Mouse (Mus musculus): ENCODE data around the gene Svs6. TPM values are rescaled to one million over a fixed set of nuclear protein-coding genes. Genes with fewer than 3 reads are reported as not detected.
"Not testable (repeated sequence)": the region's sequence is repeated elsewhere in the genome, so short reads cannot be mapped to it uniquely, and the experiment has no call there.

Svs6 gene
- polyA plus RNA-seq (2015; fragmentation: Nextera tagmentation; extraction: Ambion mirVana) = not detected in 2 replicates

DNA sequence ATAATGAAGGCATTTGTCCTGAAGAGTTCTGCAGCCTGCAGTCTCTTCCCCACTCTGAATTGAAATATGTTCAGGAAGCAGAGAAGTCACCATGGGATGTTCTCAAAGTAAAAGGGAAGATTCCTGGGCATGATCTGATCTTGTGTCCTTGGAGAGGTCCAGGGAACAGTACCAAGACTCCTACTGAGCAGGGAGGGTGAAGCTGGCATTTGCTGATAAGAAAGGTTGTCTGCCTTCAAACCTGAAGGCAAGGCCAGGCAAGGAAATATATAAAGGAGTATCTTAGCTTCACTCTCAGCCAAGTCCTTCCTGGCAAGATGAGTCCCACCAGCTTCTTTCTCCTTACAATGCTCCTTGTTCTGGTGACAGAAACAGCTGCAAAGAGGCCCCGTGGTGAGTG is at the start of gene Svs6:
Gene Svs6 (plus strand): TSS at position 301 of the 400 bp plus-strand sequence.
- H3K27me3 ChIP-seq (replicated peaks); H3K27ac ChIP-seq; H3K4me3 ChIP-seq (replicated peaks); H3K36me3 ChIP-seq; H3K9me3 ChIP-seq; H3K9ac ChIP-seq; H3K4me1 ChIP-seq; ATAC-seq (ENCODE audit: insufficient read depth, low FRiP score, low read depth); H3K4me2 ChIP-seq: not testable (repeated sequence)
- WGBS = 85% methylated on average over 1 of the region's 1 CpGs

- Histone ChIP-seq H3K4me3 (replicated peaks) (no peak within 1 kb of the TSS), H3K9ac (no peak within 1 kb of the TSS), H3K36me3 (no peaks in the 10 kb centered on the region), H3K4me1 (no peaks in the 10 kb centered on the region), H3K27ac (no peak within 1 kb of the TSS), H3K4me2 (no peak within 1 kb of the TSS), H3K27me3 (replicated peaks) (no peaks in the 10 kb centered on the region), H3K9me3 (no peaks in the 10 kb centered on the region)
- ATAC-seq (ENCODE audit: insufficient read depth, low FRiP score, low read depth) = no peak
- WGBS = 87% methylated on average over 4 of the region's 4 CpGs
Measured at GRCm38 (mm10) chr2:164278359-164278758, 38.2 kb upstream of the Svs6 start, which contains the start of gene Svs4. TSS of gene Svs4 (minus strand) at chr2:164278459.

DNA sequence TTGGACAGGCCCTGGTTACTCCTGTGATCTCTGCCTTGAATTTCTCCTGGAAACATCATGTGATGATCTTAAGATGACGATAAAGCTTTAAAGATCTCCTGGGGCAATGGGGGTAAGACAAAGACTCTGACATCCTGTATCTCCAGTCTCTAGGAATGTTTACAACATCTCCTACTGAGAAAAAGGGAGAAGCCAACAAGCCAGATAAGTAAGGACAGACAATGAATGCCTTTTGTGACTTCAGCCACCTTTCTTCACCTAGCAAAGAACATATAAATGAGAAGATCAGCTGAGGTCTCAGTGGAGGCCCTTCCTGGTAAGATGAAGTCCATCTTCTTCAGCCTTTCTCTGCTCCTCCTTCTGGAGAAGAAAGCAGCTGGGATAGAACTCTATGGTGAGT is 27.6 kb upstream of the Svs6 start, which contains the start of gene Svs3a:
Gene Svs3a (plus strand): TSS at position 301 of the 400 bp plus-strand sequence.
- not testable (repeated sequence) for H3K27me3 ChIP-seq (replicated peaks); ATAC-seq (ENCODE audit: insufficient read depth, low FRiP score, low read depth); H3K27ac ChIP-seq; H3K4me3 ChIP-seq (replicated peaks); H3K36me3 ChIP-seq; H3K4me1 ChIP-seq; H3K4me2 ChIP-seq; H3K9ac ChIP-seq; H3K9me3 ChIP-seq
- WGBS = 61% methylated on average over 1 of the region's 1 CpGs

DNA sequence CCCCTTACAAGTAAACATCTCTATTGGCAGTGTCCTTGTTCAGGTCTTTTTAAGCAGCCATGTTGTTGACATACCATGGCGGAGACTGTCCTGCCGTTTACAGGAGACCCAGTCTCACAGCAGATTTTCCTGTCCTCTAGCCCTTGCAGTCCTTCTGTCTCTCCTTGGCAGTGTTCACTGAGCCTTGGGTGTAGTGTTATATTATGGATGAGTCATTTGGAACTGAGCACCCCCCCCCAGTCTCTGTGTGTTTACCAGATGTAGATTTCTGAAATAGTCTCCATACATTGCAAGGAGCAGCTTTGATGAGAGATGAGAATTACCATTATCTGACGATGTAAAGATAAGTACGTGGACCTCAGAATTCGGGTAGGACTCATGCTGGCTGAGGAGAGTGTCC is 4.0 kb upstream of the Svs6 start:
- Histone ChIP-seq H3K4me1 (no peaks in the 10 kb centered on the region), H3K9me3 (no peaks in the 10 kb centered on the region), H3K27ac (no peak overlapping the region), H3K4me3 (replicated peaks) (no peak overlapping the region), H3K4me2 (no peak overlapping the region), H3K36me3 (no peaks in the 10 kb centered on the region), H3K9ac (no peak overlapping the region), H3K27me3 (replicated peaks) (no peaks in the 10 kb centered on the region)
- WGBS = 79% methylated on average over 5 of the region's 5 CpGs
- no peak for ATAC-seq (ENCODE audit: insufficient read depth, low FRiP score, low read depth)

DNA sequence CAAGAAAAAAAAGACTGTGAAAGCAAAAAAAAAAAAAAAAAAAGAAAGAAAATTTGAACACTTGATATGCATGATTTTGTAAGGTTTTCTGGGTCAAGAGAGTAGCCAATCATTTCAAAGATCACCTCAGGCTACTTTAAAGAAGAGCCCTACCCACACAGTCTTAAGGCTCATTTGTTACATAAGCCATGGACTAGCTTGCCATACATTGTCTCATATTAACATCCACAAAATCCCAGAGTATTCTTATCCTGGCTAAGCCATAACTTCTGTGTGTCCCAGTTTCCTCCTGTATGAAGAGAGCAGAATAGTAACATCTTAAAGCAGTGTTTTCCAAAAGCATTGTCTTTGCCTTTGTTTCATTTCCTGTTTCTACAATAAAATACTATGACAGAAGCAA is 1.1 kb upstream of the Svs6 start:
- H3K9ac ChIP-seq; H3K27ac ChIP-seq; H3K4me3 ChIP-seq (replicated peaks); H3K36me3 ChIP-seq; H3K4me1 ChIP-seq; H3K4me2 ChIP-seq; ATAC-seq (ENCODE audit: insufficient read depth, low FRiP score, low read depth); H3K9me3 ChIP-seq; H3K27me3 ChIP-seq (replicated peaks): not testable (repeated sequence)

DNA sequence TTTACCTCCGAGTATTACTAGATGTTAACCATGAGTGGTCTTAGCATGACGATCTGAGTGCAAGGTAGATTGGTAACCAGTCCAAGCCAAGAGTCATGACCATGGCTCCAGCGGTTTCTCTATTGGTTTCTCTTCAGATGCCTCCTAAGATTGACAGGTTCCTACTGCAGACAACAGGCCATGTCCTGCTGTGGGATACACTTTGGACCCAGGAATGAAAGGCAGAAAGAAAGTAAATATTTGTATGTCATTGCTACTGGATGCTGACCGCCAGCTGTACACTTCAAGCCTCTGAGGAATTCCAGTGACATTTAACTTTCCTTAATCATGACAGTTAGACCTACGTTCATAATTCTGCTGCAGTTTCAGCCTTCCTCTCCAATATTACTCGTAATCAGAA is 4.4 kb downstream of the Svs6 start:
- ATAC-seq (ENCODE audit: insufficient read depth, low FRiP score, low read depth) = no peak
- no peak overlapping the region for H3K9ac ChIP-seq
- H3K27me3 ChIP-seq (replicated peaks) = no peaks in the 10 kb centered on the region
- no peak overlapping the region for H3K4me2 ChIP-seq
- H3K9me3 ChIP-seq = no peaks in the 10 kb centered on the region
- H3K4me3 ChIP-seq (replicated peaks) = no peak overlapping the region
- 70% methylated on average over 6 of the region's 6 CpGs for WGBS
- no peaks in the 10 kb centered on the region for H3K36me3 ChIP-seq
- H3K27ac ChIP-seq = no peak overlapping the region
- no peaks in the 10 kb centered on the region for H3K4me1 ChIP-seq

DNA sequence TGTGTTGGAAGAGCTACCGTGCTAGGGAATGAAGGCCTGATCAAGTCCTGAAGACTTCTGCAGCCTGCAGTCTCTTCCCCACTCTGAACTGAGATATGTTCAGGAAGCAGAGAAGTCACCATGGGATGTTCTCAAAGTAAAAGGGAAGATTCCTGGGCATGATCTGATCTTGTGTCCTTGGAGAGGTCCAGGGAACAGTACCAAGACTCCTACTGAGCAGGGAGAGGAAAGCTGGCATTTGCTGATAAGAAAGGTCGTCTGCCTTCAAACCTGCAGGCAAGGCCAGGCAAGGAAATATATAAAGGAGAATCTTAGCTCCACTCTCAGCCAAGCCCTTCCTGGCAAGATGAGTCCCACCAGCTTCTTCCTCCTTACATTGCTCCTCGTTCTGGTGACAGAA is 15.9 kb downstream of the Svs6 start, which contains the start of gene Svs5:
Gene Svs5 (plus strand): TSS at position 301 of the 400 bp plus-strand sequence.
- H3K4me2 ChIP-seq; H3K4me3 ChIP-seq (replicated peaks); H3K9ac ChIP-seq; H3K4me1 ChIP-seq; H3K27me3 ChIP-seq (replicated peaks); H3K36me3 ChIP-seq; H3K27ac ChIP-seq; H3K9me3 ChIP-seq; ATAC-seq (ENCODE audit: insufficient read depth, low FRiP score, low read depth): not testable (repeated sequence)
- 76% methylated on average over 3 of the region's 3 CpGs for WGBS

DNA sequence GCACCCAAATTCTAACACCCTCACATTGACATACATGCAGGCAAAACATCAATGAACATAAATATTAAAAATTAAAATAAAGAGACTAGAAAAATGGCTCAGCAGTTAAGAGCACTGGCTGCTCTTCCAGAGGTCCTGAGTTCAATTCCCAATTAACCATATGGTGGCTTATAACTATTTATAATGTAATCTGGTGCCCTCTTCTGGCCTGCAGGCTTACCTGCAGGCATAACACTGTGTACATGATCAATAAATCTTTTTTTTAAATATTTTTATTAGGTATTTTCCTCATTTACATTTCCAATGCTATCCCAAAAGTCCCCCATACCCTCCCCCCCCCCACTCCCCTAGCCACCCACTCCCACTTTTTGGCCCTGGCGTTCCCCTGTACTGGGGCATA is 27.2 kb downstream of the Svs6 start:
- not testable (repeated sequence) for H3K9ac ChIP-seq; H3K4me1 ChIP-seq; H3K4me2 ChIP-seq; H3K27me3 ChIP-seq (replicated peaks); H3K4me3 ChIP-seq (replicated peaks); H3K27ac ChIP-seq; H3K36me3 ChIP-seq; H3K9me3 ChIP-seq; ATAC-seq (ENCODE audit: insufficient read depth, low FRiP score, low read depth)
- WGBS = 67% methylated on average over 1 of the region's 1 CpGs

DNA sequence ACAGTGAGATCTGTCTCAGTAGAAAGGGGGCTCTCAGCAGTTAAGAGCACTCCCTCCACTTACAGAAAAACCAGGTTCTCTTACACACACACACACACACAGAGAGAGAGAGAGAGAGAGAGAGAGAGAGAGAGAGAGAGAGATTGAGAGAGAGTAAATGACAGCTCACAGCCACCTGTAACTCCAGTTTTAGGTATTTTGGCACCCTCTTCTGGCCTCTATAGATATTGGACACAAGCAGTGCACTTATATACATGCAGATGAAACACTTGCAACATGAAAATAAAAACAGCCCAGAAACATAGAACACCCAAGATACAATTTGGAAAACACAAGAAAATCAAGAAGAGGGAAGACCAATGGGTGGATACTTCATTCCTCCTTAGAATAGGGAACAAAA is 31.1 kb downstream of the Svs6 start:
- ATAC-seq (ENCODE audit: insufficient read depth, low FRiP score, low read depth); H3K36me3 ChIP-seq; H3K4me3 ChIP-seq (replicated peaks); H3K27me3 ChIP-seq (replicated peaks); H3K4me1 ChIP-seq; H3K9ac ChIP-seq; H3K4me2 ChIP-seq; H3K27ac ChIP-seq; H3K9me3 ChIP-seq: not testable (repeated sequence)

GRCm38 (mm10) chr2:164348980-164349379 is 32.4 kb downstream of the Svs6 start:
- no peaks in the 10 kb centered on the region for H3K36me3 ChIP-seq
- H3K9me3 ChIP-seq = no peaks in the 10 kb centered on the region
- no peaks in the 10 kb centered on the region for H3K27me3 ChIP-seq (replicated peaks)
- no peak overlapping the region for H3K27ac ChIP-seq
- no peak for ATAC-seq (ENCODE audit: insufficient read depth, low FRiP score, low read depth)
- no peak overlapping the region for H3K4me3 ChIP-seq (replicated peaks)
- no peaks in the 10 kb centered on the region for H3K4me1 ChIP-seq
- H3K9ac ChIP-seq = no peak overlapping the region
- no peak overlapping the region for H3K4me2 ChIP-seq
- 85% methylated on average over 3 of the region's 3 CpGs for WGBS

DNA sequence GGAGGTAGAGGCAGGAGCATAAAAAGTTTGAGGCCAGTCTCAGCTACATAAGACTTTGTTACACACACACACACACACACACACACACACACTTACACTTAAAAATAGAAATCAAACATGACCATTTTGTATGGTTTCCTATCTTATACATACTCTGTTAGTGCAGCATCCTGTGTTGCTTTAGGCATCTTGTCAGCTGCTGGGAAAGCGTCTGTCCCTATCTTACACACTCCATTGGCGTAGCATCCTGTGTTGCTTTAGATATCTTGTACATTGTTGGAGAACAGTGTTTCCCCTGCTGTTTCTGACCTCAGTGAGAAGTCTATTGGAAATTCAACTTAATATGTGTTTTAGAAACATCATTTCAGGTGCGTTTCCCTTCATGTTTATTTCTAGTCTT is 36.1 kb downstream of the Svs6 start:
- H3K4me1 ChIP-seq = no peaks in the 10 kb centered on the region
- WGBS = 85% methylated on average over 3 of the region's 3 CpGs
- H3K4me2 ChIP-seq = no peak overlapping the region
- no peaks in the 10 kb centered on the region for H3K27me3 ChIP-seq (replicated peaks)
- H3K36me3 ChIP-seq = no peaks in the 10 kb centered on the region
- H3K4me3 ChIP-seq (replicated peaks) = no peak overlapping the region
- H3K27ac ChIP-seq = no peak overlapping the region
- H3K9me3 ChIP-seq = no peaks in the 10 kb centered on the region
- no peak for ATAC-seq (ENCODE audit: insufficient read depth, low FRiP score, low read depth)
- H3K9ac ChIP-seq = no peak overlapping the region

GRCm38 (mm10) chr2:164353356-164353755 is 36.8 kb downstream of the Svs6 start:
- H3K4me3 ChIP-seq (replicated peaks) = no peak overlapping the region
- no peak overlapping the region for H3K27ac ChIP-seq
- 77% methylated on average over 11 of the region's 11 CpGs for WGBS
- no peaks in the 10 kb centered on the region for H3K27me3 ChIP-seq (replicated peaks)
- no peaks in the 10 kb centered on the region for H3K36me3 ChIP-seq
- no peaks in the 10 kb centered on the region for H3K4me1 ChIP-seq
- H3K9ac ChIP-seq = no peak overlapping the region
- H3K9me3 ChIP-seq = no peaks in the 10 kb centered on the region
- ATAC-seq (ENCODE audit: insufficient read depth, low FRiP score, low read depth) = no peak
- H3K4me2 ChIP-seq = no peak overlapping the region

GRCm38 (mm10) chr2:164356177-164356967 is 39.8 kb downstream of the Svs6 start:
- no peaks in the 10 kb centered on the region for H3K27me3 ChIP-seq (replicated peaks)
- H3K9me3 ChIP-seq = no peaks in the 10 kb centered on the region
- H3K4me3 ChIP-seq (replicated peaks) = no peak overlapping the region
- no peaks in the 10 kb centered on the region for H3K36me3 ChIP-seq
- no peaks in the 10 kb centered on the region for H3K4me1 ChIP-seq
- ATAC-seq (ENCODE audit: insufficient read depth, low FRiP score, low read depth) = no peak
- WGBS = 68% methylated on average over 11 of the region's 11 CpGs
- no peak overlapping the region for H3K4me2 ChIP-seq
- no peak overlapping the region for H3K9ac ChIP-seq
- H3K27ac ChIP-seq = no peak overlapping the region

All from stomach, embryonic 15.5 days (tissue).